Mouse (Mus musculus) liver, embryonic 14.5 days (tissue): ENCODE measurements around the gene Samsn1.

Experiments
- CTCF ChIP-seq: IDR thresholded peaks from 2 replicates; pipeline ENCODE4 v1.5.1; 2016; ENCODE audit warnings: antibody characterized with exemption, low read depth, control low read depth
- EP300 ChIP-seq: IDR thresholded peaks from 2 replicates; pipeline ENCODE4 v1.6.1; 2016; ENCODE audit warnings: antibody characterized with exemption, low read depth

DNA sequence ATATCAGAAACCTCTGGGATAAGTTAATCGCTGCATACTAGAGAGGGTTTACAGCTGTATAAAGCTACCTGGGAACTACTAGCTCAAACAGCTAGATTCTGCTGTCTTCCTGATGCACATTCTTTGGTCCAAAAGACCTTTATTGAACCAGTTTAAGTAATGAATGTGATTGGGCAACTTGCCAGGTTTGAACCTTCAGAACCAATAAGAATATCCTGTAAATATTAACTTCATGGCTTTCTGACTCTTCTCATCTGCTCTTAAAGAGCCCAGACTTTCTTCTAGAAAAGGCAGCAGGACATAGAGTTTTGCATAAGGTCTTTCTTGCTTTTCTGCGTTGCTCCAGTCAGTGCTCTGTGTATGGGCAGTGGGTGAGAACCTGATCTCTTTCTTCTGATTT lies 165.7 kb downstream of the Samsn1 start:
- TF ChIP-seq CTCF = no peak
- TF ChIP-seq EP300 = no peak
